Mouse (Mus musculus) liver, embryonic 16.5 days (tissue): Measurements from ENCODE around the gene Ptgir. TPM values are rescaled to one million over a fixed set of nuclear protein-coding genes. Genes with fewer than 3 reads are reported as not detected.

Experiments used
- ATAC-seq: fragments of 200-750 bp; cut with Nextera tagmentation; 2 replicates; pipeline ENCODE4 v1.8.0; 2017; ENCODE audit warnings: low read depth, mild to moderate bottlenecking, moderate number of reproducible peaks, moderate library complexity
- H3K27ac ChIP-seq: fragments of 300-500 bp; sonication (generic); 2 replicates; pipeline ENCODE4 v1.5.1; 2014; ENCODE audit warnings: mild to moderate bottlenecking, low read length
- H3K27me3 ChIP-seq: fragments of 300-500 bp; sonication (generic); 2 replicates; pipeline ENCODE4 v1.6.1; 2014; ENCODE audit warnings: low read depth, low read length, mixed read lengths; ENCODE audit not compliant: control insufficient read depth, insufficient read depth
- H3K36me3 ChIP-seq: fragments of 300-500 bp; sonication (generic); 2 replicates; pipeline ENCODE4 v1.6.1; 2014; ENCODE audit warnings: mild to moderate bottlenecking; ENCODE audit not compliant: control insufficient read depth, insufficient read depth
- H3K4me1 ChIP-seq: fragments of 300-500 bp; sonication (generic); 2 replicates; pipeline ENCODE4 v1.6.1; 2014; ENCODE audit warnings: low read depth, low read length, mixed read lengths; ENCODE audit not compliant: control insufficient read depth
- H3K4me2 ChIP-seq: fragments of 300-500 bp; sonication (generic); 2 replicates; pipeline ENCODE4 v1.6.1; 2014; ENCODE audit warnings: low read depth, low read length, mixed read lengths
- H3K4me3 ChIP-seq: fragments of 300-500 bp; sonication (generic); 2 replicates; pipeline ENCODE4 v1.5.1; 2014; ENCODE audit warnings: low read depth, mild to moderate bottlenecking, low read length
- H3K9ac ChIP-seq: fragments of 300-500 bp; sonication (generic); 2 replicates; pipeline ENCODE4 v1.6.1; 2014; ENCODE audit warnings: low read depth, low read length
- H3K9me3 ChIP-seq: fragments of 300-500 bp; sonication (generic); replicated peaks from 2 replicates; pipeline ENCODE4 v1.6.1; 2016; ENCODE audit warnings: low read length; ENCODE audit not compliant: control insufficient read depth
- WGBS: fragments of 180-500 bp; shearing (Covaris S2); extraction: QIAGEN DNeasy Blood & Tissue Kit; methylation state at CpG from one replicate; pipeline ENCODE4 v1.1.7; 2014; ENCODE audit not compliant: insufficient replicate concordance; 5-methylcytosine and 5-hydroxymethylcytosine counted together
- polyA plus RNA-seq: library from polyadenylated mRNA; unstranded; fragments of >200 nt; fragmentation: Nextera tagmentation; extraction: Ambion mirVana; gene quantifications from 2 replicates; pipeline ENCODE4 v1.2.1, GENCODE M21; 2015

The Ptgir gene
- polyA plus RNA-seq, 1 experiment from 2014 or later = 1.2 TPM

DNA sequence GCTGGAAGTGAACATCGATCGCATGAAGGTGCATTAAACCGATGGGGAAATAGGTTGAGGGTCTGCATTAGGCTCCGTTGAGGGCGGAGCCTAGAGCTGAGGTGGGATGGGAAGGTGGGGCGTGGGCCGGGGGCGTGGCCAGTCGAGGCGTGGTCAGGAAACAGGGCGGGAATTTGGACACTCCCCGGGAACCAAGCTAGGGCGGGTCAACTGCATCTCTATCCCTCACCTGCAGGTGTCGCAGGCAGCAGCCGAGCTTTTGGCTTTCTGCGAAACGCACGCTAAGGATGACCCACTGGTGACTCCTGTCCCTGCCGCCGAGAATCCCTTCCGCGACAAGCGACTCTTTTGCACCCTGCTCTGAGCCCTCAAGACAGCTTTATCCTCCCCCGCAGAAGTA is 11.3 kb upstream of the Ptgir start:
- no peak overlapping the region for H3K27ac ChIP-seq
- no peak overlapping the region for H3K9ac ChIP-seq
- H3K9me3 ChIP-seq = no peaks in the 10 kb centered on the region
- no peaks in the 10 kb centered on the region for H3K36me3 ChIP-seq
- WGBS = under 1% methylated on average over 24 of the region's 24 CpGs
- H3K4me1 ChIP-seq = peaks cover 9% of the 10 kb centered on the region
- no peak overlapping the region for H3K4me3 ChIP-seq
- H3K4me2 ChIP-seq = 0 out of 2 replicates have a peak overlapping the region, but pooled peaks have one; percentile 14
- peak; percentile 17; the same call in 1 of the 2 replicates for ATAC-seq
- peaks cover 42% of the 10 kb centered on the region for H3K27me3 ChIP-seq

DNA sequence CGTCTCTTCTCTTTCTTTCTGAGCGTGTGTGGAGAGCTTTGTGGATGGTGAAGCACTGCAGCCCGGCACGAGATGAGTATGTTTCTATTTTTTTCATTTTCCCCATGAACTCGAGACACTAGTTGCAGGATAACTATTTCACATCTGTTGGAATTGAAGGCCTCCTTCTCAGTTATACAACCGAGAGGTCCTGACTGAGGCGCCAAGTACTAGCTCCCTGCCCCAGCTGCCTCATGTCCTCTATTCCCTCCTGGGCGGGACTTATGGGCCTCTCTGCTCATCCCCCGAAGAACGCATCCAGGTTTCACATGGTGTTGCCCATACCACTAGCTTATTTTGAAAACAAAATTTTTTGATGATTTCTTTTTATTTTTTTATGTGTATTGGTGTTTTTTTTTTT is 10.8 kb upstream of the Ptgir start:
- H3K9ac ChIP-seq = no peak overlapping the region
- no peak overlapping the region for H3K27ac ChIP-seq
- no peak overlapping the region for H3K4me3 ChIP-seq
- peaks cover 9% of the 10 kb centered on the region for H3K4me1 ChIP-seq
- H3K27me3 ChIP-seq = peaks cover 37% of the 10 kb centered on the region
- no peaks in the 10 kb centered on the region for H3K9me3 ChIP-seq
- no peak for ATAC-seq
- H3K36me3 ChIP-seq = no peaks in the 10 kb centered on the region
- 0 out of 2 replicates have a peak overlapping the region, but pooled peaks have one; percentile 14 for H3K4me2 ChIP-seq
- WGBS = 31% methylated on average over 10 of the region's 10 CpGs

GRCm38 (mm10) chr7:16900526-16900925 is 5.8 kb upstream of the Ptgir start:
- WGBS = 50% methylated on average over 5 of the region's 5 CpGs
- H3K27me3 ChIP-seq = no peaks in the 10 kb centered on the region
- peaks cover 2% of the 10 kb centered on the region for H3K4me1 ChIP-seq
- ATAC-seq = no peak
- no peak overlapping the region for H3K27ac ChIP-seq
- H3K4me3 ChIP-seq = no peak overlapping the region
- H3K9ac ChIP-seq = no peak overlapping the region
- no peak overlapping the region for H3K4me2 ChIP-seq
- H3K9me3 ChIP-seq = no peaks in the 10 kb centered on the region
- no peaks in the 10 kb centered on the region for H3K36me3 ChIP-seq

GRCm38 (mm10) chr7:16903439-16903955 is 2.8 kb upstream of the Ptgir start:
- Histone ChIP-seq H3K4me1 (peaks cover 11% of the 10 kb centered on the region), H3K27me3 (peaks cover under 1% of the 10 kb centered on the region; the same call in 1 of the 2 replicates), H3K4me2 (no peak overlapping the region), H3K9ac (no peak overlapping the region), H3K9me3 (no peaks in the 10 kb centered on the region), H3K27ac (no peak overlapping the region), H3K36me3 (no peaks in the 10 kb centered on the region), H3K4me3 (no peak overlapping the region)
- 22% methylated on average over 2 of the region's 2 CpGs for WGBS
- ATAC-seq = no peak

GRCm38 (mm10) chr7:16904120-16904675 is 2.1 kb upstream of the Ptgir start:
- Histone ChIP-seq H3K4me2 (no peak overlapping the region), H3K36me3 (no peaks in the 10 kb centered on the region), H3K4me3 (no peak overlapping the region), H3K9ac (no peak overlapping the region), H3K27ac (no peak overlapping the region), H3K4me1 (peaks cover 11% of the 10 kb centered on the region), H3K9me3 (no peaks in the 10 kb centered on the region), H3K27me3 (peaks cover 7% of the 10 kb centered on the region)
- no peak for ATAC-seq
- 36% methylated on average over 8 of the region's 10 CpGs for WGBS

- H3K27ac ChIP-seq = no peak overlapping the region
- no peak for ATAC-seq
Observed at GRCm38 (mm10) chr7:16905491-16906021, 734 bp upstream of the Ptgir start.

GRCm38 (mm10) chr7:16906889-16907559 is 734 bp downstream of the Ptgir start:
- Histone ChIP-seq H3K36me3 (no peaks in the 10 kb centered on the region), H3K27me3 (peaks cover 10% of the 10 kb centered on the region), H3K9ac (no peak overlapping the region), H3K27ac (no peak overlapping the region), H3K4me2 (no peak overlapping the region), H3K4me1 (peaks cover 11% of the 10 kb centered on the region), H3K9me3 (no peaks in the 10 kb centered on the region), H3K4me3 (no peak overlapping the region)
- ATAC-seq = no peak
- WGBS = 75% methylated on average over 41 of the region's 41 CpGs

More at GRCm38 (mm10) chr7:16905491-16906021, 734 bp upstream of the Ptgir start:
- 31% methylated on average over 9 of the region's 9 CpGs for WGBS
- H3K36me3 ChIP-seq = no peaks in the 10 kb centered on the region
- peaks cover 11% of the 10 kb centered on the region for H3K4me1 ChIP-seq
- H3K4me2 ChIP-seq = no peak overlapping the region
- H3K9ac ChIP-seq = no peak overlapping the region
- no peaks in the 10 kb centered on the region for H3K9me3 ChIP-seq
- peaks cover 10% of the 10 kb centered on the region for H3K27me3 ChIP-seq
- H3K4me3 ChIP-seq = no peak overlapping the region

GRCm38 (mm10) chr7:16907842-16908241 is 1.6 kb downstream of the Ptgir start:
- no peaks in the 10 kb centered on the region for H3K9me3 ChIP-seq
- WGBS = 35% methylated on average over 7 of the region's 7 CpGs
- ATAC-seq = no peak
- H3K27ac ChIP-seq = no peak overlapping the region
- H3K36me3 ChIP-seq = no peaks in the 10 kb centered on the region
- no peak overlapping the region for H3K9ac ChIP-seq
- peak overlapping the region; percentile 5; the same call in 1 of the 2 replicates for H3K4me3 ChIP-seq
- peaks cover 10% of the 10 kb centered on the region for H3K27me3 ChIP-seq
- peaks cover 11% of the 10 kb centered on the region for H3K4me1 ChIP-seq
- H3K4me2 ChIP-seq = no peak overlapping the region

DNA sequence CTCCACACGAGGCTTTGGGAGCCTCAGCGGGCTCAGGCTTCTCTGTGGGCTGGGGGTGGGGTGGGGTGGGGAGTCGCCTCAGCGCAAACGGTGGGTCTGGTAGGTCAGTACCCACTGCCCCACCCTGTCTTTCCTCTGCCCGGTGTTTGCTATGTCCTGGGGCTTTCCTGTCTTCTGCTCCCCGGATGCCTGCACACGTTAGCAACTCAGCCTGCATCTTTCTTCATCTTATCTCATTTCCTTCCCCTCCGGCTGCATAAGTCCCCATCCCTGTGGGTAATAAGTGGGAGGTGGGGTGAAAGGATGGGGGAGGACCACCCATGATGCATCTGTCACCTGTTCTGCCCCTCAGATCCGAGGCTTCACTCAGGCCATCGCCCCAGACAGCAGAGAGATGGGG is 2.1 kb downstream of the Ptgir start:
- Histone ChIP-seq H3K4me1 (peaks cover 11% of the 10 kb centered on the region), H3K9ac (no peak overlapping the region), H3K27me3 (peaks cover 10% of the 10 kb centered on the region), H3K4me3 (peak overlapping the region; percentile 5; the same call in 1 of the 2 replicates), H3K9me3 (no peaks in the 10 kb centered on the region), H3K36me3 (no peaks in the 10 kb centered on the region), H3K27ac (no peak overlapping the region), H3K4me2 (no peak overlapping the region)
- no peak for ATAC-seq
- 13% methylated on average over 11 of the region's 11 CpGs for WGBS
